Mouse (Mus musculus) adrenal gland, postnatal 10 days (tissue): Measurements from ENCODE around the gene Ldb3. TPM values are rescaled to one million over a fixed set of nuclear protein-coding genes. Genes with fewer than 3 reads are reported as not detected.

Source experiments
- DNase-seq: peaks from one replicate; pipeline ENCODE4 v3.0.0; 2021; ENCODE audit warnings: mixed read lengths
- long read RNA-seq, 2 experiments: library from polyadenylated mRNA; stranded (forward); transcript quantifications; one replicate each; pipeline ENCODE4 v2.0.0; 2021
- total RNA-seq, 2 experiments: library from RNA; stranded (reverse); gene quantifications; 2 replicates each; pipeline ENCODE4 v1.2.3; 2021

Ldb3 gene
- 10 to 100 TPM; 26.5 to 94.8 TPM for total RNA-seq
- long read RNA-seq, experiment 1, partial matches to known transcripts, result 3 of 6 reads
- long read RNA-seq, experiment 1, other reads (novel, unspliced or antisense), result 3 of 6 reads
- long read RNA-seq, experiment 2, partial matches to known transcripts, result 2 of 2 reads
- long read RNA-seq, experiment 2, other reads (novel, unspliced or antisense), result 0 of 2 reads

DNA sequence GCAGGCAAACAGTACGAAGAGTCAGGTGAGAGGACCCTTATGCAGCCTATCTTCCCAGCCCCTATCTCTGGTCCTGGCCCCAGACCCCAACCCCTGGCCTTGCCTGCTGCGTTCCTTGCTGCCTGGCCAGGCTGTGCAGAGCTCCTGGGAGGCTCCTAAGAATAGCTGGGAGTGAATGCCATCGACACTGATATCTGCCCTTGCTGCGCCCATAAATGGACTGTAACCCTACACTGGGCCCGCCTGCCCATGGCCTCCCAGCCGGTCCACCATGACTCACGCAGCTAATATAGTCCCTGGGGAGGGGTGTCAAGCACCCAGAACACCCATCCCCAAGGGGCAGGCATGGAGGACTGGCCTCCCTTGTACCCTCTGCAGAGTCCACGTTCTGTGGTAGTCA, at the start of gene Ldb3:
Ldb3 (minus strand) TSS at position 185 of the 400 bp plus-strand sequence.
- peak; percentile 50 for DNase-seq

DNA sequence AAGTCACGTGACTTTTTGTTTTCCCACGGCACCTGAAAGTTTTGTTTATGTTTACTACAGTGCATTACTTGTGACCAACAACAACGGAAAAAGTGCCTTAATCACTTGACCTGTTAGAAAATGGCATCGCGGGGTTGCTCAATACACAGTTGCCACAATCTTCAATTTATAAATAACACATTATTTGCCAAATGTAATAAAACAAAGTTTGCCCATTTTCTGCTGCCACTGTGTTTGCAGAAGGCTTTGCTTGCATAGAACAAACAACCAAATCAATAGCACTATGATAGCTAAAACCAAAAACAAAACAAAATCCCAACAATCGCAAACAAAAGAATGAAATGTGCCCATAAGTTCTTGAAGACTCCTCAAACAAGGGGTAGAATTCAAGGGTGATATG, 47.2 kb upstream of the Ldb3 start:
- DNase-seq, result no peak

DNA sequence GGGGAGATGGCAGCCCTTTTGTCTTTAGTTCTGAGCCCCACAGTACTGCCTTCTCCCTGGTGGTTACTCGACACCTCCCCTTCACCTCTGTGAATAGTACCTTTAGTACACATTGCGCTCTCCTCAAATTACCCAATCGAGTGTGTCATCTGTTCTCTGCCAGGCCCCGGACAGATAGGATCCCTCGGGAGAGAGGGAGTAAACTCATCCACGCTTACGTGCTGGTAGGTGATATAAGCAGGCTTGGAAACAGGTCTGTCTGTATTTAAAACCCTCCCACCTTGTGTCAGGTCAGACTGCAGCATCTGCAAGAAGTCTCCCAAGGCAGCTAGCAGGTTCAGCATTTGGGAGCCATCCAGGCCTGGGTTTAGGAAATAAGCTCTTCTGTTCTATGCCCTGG, 46.7 kb upstream of the Ldb3 start:
- DNase-seq, result no peak

DNA sequence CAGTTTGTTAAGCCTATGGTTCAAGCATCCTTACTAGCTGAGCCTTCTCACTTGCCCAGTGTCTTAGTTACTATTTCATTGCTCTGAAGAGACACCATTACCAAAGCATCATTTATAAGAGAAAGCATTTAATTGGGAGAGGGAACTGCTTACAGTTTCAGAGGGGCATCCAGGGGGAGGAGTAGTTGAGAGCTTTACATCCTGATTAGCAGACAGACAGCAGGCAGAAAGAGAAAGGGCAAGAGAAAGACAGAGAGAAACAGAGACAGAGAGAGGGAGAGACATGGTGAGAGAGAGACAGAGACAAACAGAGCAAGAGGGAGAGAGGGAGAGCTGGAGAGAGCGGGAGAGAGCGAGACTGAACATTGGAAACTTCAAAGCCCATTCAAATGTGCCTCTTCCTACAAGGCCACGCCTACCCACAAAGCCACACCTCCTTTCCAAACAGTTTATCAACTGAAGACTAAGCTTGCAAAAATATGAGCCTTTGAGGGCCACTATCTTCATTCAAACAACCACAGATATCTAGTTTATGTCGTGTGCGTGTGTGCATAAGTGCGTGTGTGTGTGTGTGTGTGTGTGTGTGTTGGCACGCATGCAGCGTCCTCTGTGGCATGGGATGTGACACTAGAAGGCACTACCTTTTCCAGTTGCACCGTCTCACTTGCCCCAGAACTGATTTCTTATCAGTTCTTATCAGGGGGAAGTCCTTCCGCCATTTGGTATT, 44.4 kb upstream of the Ldb3 start:
- no peak for DNase-seq

DNA sequence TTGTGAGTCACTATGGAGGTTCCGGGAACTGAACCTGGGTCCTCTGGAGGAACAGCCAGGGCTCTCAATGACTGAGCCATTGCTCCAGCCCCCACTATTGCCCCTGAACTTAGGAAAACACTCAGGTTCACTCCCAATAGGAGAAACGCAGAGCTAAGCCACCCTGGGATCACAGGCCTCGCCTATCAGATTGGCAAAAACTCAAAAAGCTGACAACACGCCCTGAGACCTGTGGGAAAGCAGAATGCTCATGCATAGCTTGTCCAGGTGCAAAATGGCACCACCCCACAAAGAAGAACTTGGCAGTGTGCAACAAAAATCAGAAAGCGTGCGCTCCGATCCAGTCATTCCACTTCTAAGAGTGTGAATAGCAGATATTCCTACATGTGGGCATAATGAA, 38.3 kb upstream of the Ldb3 start:
- DNase-seq, result no peak

DNA sequence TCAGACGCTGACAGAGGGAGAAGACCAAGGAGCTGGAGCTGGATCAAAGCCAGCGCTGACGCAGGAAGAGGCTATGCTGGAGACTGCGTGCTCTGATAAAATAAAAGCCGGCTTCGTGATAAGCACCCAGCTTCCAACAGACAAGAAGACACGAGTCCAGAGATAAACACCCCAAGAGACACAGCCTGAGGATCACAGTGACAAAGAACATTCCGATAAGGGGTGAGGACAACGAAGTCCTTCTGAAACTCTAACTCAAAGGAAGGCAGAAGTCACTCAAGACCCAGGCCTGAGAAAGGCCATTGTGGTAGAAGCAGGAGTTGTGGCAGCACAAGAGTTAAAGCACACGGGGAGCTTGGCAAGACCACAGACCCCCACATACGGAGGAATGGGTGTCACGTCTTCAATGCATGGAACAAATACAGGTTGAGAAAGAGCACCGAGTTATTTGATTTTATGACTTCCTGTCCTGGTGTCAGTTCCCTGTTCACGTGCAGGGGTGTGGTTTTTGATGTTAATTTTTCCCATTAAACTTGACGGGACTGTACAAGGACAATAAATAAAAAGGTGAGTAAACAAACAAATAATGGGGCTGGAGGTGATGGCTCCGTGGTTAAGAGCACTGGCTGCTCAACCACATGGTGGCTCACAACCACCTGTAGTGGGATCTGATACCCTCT, 35.2 kb upstream of the Ldb3 start:
- DNase-seq, result peak; percentile 43

DNA sequence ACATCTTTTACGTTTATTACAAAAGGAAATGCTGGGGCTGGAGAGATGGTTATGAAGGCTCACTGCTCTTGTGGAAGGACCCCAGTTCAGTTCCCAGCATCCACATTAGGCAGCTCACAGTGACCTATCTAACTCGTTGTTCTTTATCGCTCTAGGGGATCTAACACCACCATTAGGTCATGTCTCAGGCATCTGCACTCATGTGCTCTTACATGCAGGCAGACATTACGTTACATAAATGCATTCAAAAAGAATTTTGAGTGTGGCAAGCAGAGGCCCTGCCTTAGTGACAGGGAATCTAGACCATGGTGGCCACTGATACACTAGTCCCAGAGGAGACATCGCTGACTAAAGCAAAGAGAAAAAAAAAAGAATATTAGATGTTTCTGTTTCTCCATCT, 34.6 kb upstream of the Ldb3 start:
- no peak for DNase-seq

DNA sequence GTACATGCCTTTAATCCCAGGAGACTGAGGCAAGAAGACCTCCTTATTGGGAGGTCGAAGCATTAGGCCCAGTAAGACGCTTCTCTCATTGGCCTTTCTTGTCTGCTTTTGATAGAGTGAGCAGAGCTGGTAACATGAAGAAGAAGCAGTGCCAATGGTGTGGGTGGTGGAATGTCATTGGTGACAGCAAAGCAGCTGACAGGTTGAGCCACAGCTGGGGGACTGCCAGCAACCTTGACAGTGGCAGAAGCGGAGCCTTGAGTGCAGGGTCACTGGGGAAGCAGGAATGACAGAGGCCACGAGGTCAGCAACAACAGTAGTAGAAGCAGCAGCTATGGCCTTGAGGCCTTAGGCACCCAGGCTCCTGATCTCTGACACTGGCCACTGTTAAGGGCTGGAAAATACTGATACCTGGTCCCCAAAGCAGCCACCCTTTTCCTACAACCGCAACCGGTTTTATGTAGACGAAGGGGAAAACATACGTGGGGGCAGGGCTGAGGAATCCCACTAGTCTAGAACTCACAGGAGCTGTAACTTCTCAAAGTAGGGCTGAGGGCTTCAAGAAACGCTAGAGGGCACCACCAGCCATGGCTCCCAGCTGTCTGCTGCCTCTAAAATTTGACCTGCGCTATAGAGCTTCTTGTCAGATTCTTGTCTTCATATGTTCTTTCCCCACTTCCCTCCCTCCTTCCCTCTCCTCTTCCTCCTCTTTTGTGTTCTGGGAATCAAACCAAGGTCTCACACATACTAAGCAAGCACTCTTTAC, 32.3 kb upstream of the Ldb3 start:
- peak; percentile 83 for DNase-seq

DNA sequence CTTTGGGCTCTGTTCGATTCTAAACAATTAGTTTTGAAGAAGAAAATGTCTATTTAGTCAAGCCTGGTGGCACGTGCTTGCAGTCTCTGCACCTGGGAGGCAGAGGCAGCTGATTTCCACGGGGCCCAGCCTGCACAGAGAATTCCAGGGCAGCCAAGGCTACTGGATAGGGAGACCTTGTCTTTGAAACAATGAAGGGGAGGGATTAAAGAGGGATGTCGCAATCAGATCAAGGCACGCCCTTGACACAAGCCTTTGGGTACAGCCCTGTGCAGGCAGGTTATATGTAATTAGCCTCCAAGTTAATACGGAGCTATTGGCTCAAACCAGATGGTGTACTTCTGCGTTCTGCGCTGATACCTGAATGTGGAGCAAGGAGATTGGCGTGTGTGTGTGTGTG, 30.3 kb upstream of the Ldb3 start:
- DNase-seq, result peak; percentile 40

DNA sequence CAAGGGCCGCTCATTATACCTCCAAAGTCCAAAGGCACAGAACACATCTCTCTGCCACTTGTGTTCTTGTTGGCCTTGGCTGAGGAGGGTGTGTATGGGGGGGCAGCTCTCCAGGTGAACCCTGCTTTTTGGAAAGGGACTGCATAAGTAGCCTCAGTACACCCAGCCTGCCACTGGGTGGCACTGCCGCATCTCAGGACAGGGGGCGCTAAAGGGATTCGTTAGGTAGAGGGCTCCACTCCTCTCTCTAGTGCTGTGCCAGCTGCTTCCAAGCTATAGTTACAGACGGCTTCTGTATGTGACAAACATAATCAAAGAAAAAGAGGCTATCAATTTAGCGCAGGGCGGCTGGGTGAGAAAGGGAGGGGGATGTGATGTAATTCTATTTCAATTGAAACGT, 28.3 kb upstream of the Ldb3 start:
- peak; percentile 91 for DNase-seq

DNA sequence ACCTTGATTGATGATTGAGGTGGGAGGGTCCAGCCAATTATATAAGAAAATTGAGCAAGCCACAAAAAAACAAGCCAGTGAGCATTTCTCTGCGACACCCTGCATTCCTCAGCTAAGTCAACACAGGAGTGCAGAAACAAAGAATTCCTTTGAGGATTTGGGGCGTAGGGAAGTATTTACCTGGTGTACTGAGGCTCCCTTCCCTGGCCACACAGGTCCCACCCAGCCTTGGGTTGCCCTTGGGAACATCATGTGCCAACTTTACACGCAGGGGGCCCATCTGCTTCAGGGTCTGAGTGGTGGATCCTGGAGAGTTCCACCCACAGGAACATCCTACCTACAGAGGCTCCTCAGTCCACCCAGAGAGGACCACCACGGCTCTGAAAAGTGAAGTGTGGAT, 27.1 kb upstream of the Ldb3 start:
- DNase-seq, result no peak

DNA sequence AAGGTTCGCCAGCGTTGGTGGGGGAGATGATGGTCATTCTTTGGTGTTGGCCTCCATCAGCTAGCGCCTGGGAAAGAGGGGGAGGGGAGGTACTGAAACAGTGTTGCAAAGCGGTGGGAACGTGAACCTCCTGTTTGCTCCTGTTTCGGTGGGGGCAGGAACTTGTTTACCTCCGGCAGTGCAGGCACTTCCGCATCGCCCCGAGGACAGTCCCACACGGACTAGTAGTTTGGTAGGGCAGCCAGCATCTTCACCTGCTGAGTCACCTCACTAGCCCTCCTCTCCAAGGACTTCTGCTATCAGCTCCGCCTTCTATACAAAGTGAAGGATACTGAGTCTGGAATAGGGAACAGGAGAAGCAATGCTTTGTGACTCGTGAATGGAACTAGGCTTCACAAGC, 26.6 kb upstream of the Ldb3 start:
- no peak for DNase-seq

DNA sequence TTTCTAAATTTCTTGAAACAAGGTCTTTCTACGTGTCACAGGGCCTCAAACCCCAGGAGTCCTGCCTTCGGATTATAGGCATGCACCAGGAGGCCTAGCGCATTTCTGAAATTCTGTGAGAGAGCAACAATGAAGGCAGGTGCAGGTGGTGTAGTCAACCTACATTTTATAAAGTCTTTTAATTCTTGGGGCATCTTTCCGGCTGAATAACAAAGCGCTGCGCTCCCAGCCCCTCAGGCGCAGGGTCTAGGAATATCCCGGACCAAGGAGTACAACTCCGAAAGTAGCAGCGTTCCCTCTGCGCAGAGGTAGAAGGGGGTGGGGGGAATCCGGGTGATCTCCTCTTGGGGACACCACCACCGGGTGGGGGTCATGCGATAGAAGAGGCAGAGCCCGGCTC, 26.1 kb upstream of the Ldb3 start:
- no peak for DNase-seq

DNA sequence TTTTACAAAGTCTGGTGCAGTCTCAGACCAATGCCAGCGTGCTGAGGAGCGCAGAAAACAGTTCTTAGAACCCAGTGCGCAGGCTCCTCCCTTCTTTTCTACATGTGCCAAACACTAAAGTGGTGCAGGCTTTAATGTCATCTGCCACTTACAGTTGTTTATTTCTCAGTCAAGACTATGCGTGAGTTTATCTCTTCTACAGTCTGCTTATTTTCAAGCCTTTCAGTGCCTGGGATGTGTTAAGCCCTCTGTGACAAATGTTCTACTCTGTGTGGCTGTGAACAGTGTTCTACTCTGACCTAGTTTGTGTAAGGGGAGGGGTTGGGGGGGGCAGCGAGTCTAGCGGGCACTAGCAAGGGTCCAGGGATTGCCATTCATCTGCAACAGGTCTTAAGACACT, 25.0 kb upstream of the Ldb3 start:
- DNase-seq, result no peak

DNA sequence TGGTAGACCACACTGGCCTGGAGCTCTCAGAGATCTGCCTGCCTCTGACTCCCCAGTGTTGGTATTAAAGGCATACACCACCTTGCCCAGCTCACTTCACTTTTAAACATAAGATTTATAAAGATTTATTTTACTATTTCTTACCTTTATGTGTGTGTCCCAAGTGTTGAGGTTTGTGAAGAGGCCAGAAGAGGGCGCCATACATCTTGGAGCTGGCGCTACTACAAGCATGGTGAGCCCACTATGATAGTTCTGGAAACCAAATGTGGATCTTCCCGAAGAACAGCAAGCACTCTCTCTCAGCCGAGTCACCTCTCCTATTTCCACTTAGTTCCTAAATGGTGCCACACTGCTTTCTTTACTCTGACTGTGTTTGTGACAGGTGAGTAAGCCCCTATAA, 23.7 kb upstream of the Ldb3 start:
- DNase-seq, result peak; percentile 49

DNA sequence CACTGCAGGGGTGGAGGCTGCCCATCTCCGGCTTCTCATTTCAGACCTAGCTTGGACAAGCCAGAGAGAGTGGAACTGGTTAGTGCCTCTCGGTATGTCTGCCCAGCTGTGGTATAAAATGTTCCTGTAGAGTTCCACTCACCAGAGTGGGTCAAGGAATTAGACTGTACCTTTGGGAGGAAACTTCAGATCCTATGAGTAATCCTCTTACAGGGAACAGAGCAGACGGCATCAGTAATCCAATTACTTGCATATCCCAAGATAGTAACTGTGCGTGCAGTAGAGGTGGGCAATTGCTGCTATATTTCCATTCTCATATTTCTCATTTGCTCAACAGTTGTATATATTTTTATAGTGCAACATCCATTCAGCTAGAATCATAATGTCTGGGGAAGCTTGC, 23.1 kb upstream of the Ldb3 start:
- no peak for DNase-seq

DNA sequence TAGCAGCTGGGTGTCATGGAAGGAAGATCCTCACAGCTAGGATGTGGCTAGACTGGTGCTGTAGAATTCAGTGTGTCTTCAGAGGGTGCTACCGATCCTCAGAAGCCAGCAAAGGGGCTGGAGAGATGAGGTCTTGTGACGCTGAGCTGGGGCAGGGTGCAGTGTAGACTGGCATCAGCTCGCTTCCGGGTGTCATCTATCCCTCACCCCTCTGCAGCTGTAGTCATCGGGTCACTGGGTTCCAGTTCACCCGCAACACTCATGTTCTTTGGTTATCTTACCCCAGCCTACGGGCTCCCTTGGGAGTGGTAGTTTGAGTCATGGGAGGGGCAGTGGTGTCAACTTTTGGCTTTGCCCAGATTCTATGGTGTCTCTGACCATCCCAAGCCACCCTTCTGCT, 13.4 kb upstream of the Ldb3 start:
- DNase-seq, result no peak

DNA sequence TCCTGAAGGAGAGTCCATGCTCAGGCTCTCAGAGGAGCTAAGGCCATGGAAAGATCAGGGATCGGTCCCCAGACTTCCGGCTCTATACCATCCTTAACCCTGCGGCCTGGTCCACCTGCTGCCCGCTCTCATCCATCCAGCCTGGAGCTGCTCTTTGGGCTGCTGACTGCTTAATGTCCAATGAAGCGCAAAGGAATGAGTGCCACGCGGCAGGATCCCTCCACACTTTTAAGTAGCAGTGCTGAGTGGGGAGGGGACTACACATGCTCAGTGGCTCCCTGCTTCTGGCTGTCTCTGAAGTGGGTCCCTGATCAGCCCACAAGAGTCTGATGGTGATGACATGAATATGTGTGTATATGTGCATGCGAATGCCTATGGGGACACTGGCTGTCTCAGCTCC, 11.5 kb upstream of the Ldb3 start, which contains the start of gene Opn4:
Opn4 (minus strand) TSS at position 202 of the 400 bp plus-strand sequence.
- no peak for DNase-seq

DNA sequence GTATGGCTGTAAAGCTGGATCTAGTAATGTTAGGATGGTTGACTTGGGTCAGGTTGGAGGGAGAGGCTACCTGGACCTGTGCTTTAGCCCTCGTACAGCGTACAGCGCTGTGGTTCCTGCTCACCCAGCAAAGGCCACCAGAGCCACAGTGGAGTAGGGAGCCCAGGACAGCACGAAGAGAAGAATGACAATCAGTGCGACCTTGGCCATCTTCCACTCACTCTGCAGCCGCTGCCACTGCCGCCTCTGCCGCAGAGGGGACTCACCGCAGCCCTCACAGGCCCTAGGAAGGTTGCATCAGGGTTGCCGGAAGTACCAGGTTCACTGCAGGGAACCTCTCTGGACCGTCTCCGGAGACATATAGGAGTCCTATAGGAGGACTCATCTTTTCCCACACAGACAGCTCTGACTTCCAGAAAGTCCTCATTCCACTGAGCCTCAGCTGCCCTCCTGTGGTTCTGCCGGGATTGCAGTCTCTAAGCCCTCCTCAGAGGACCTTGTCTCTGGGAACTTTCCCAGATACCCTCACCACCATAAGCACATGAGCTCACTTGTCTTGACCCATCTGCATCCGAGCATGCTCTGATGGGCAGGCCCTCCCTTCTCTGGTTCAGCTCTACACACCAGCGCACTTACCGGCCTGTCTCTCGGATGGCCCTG, 7.2 kb upstream of the Ldb3 start:
- peak; percentile 38 for DNase-seq

DNA sequence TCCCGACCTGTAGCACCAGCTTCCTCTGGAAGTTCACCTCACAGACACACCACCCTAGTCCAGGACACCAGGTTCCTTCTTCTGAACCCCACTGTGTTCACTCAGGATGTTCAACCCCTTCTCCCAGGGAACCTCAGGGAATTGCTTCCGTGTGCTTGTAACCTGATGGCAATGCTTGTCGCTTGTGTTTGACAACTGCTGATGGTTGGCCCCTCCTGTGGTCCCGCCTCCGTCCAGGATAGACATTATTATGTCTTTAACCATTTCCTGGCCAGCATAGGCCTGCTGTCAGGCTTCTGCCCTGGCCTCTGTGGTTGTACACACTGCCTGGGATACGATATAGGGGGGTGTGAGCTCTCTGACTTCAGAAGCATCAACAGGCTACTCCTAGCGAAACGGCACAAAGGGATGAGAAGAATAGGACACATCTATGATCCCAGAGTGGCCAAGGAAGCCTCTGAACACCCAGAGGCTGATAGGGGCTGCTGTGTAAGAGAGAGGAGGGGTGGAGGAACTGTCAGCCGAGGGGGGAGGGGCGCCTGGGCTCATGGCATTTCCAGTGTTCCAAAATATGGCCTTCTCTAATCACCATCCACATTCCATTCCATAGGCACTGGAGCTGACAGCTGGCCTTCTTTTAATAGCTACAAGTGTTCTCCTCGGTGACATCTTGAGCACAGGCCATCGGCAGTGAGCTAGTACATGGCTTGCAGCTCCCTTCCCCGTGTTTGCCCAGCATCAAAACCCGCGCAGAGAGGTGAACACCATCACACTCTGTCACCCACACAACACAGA, 3.5 kb upstream of the Ldb3 start:
- no peak for DNase-seq
